ENCODE assay signal across 8 mouse cellular contexts in the genomic region with DNA sequence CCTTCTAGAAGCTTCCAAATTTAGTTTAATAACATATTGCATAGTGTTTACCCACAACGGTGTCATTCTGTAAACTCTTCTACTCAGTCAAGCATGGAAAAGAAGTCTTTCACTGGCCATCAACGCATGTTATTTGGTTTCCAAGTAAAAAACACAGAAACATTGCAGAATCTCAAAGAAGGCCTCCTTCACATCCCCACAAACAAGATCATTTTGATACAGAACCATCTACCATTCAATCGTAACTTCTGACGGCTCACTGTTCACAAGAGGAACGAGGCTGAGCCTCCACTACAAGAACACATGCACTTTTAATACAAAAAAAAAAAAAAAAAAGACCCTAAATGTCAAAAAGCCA. TPM values are rescaled to one million over a fixed set of nuclear protein-coding genes. Genes with fewer than 3 reads are reported as not detected.
DNase-seq lines count a peak whose midpoint lies in the region; ATAC-seq and TF ChIP-seq lines count a peak whose summit lies in the region.

No protein-coding gene starts in this region.

- TF ChIP-seq POLR2A in kidney, adult 2 months (IDR thresholded peaks at IDR 0.05; ENCODE audit: low read depth, low read length), result no peak
- no peak for TF ChIP-seq POLR2A in brain, embryonic 14.5 days (IDR thresholded peaks at IDR 0.05; ENCODE audit: borderline replicate concordance, extremely low read depth, insufficient read depth, insufficient read length, poor library complexity, severe bottlenecking)

- H3K27ac ChIP-seq in kidney, embryonic 14.5 days (ENCODE audit: low read depth, low read length), result no peak overlapping the region
- H3K27ac ChIP-seq in kidney, adult 2 months (ENCODE audit: insufficient read depth, low read depth, low read length), result no peak overlapping the region
- H3K27ac ChIP-seq in hindbrain, embryonic 13.5 days, result no peak overlapping the region
- no peak overlapping the region for H3K27ac ChIP-seq in midbrain, embryonic 14.5 days (replicated peaks; ENCODE audit: low read depth, low read length)

- H3K9me3 ChIP-seq in kidney, embryonic 14.5 days (ENCODE audit: control insufficient read depth, low read length), result no peaks in the 10 kb centered on the region
- no peaks in the 10 kb centered on the region for H3K9me3 ChIP-seq in hindbrain, embryonic 13.5 days
- H3K9me3 ChIP-seq in midbrain, embryonic 14.5 days (ENCODE audit: control insufficient read depth, low read length), result no peaks in the 10 kb centered on the region

- peak overlapping the region; percentile 93; the same call in 1 of the 2 replicates for H3K9ac ChIP-seq in kidney, embryonic 14.5 days (ENCODE audit: low read depth, low read length)
- H3K9ac ChIP-seq in hindbrain, embryonic 13.5 days, result peak overlapping the region; percentile 97
- H3K9ac ChIP-seq in midbrain, embryonic 14.5 days (replicated peaks; ENCODE audit: low read length), result peak overlapping the region; percentile 90

- H3K4me2 ChIP-seq in kidney, embryonic 14.5 days (replicated peaks; ENCODE audit: low read depth, low read length), result peak overlapping the region; percentile 60
- peak overlapping the region; percentile 76 for H3K4me2 ChIP-seq in hindbrain, embryonic 13.5 days
- H3K4me2 ChIP-seq in midbrain, embryonic 14.5 days (ENCODE audit: low read length), result peak overlapping the region; percentile 78

- ATAC-seq in kidney, embryonic 14.5 days (ENCODE audit: low FRiP score, low TSS enrichment), result no peak
- no peak for ATAC-seq in hindbrain, embryonic 13.5 days (ENCODE audit: low FRiP score)
- ATAC-seq in midbrain, embryonic 14.5 days (ENCODE audit: low FRiP score, low TSS enrichment), result no peak

- H3K27me3 ChIP-seq in kidney, embryonic 14.5 days (ENCODE audit: control insufficient read depth, insufficient read depth, low read length), result no peaks in the 10 kb centered on the region
- H3K27me3 ChIP-seq in kidney, adult 2 months (replicated peaks; ENCODE audit: control insufficient read depth, insufficient read depth, low read length), result no peaks in the 10 kb centered on the region
- H3K27me3 ChIP-seq in hindbrain, embryonic 13.5 days, result no peaks in the 10 kb centered on the region
- H3K27me3 ChIP-seq in midbrain, embryonic 14.5 days (ENCODE audit: control insufficient read depth, insufficient read depth, low read length), result no peaks in the 10 kb centered on the region

- DNase-seq in kidney, adult 2 months, result no peak
- peak; percentile 11 for DNase-seq in brain, embryonic 14.5 days (ENCODE audit: low read depth)
- no peak for DNase-seq in midbrain, embryonic 14.5 days
- DNase-seq in urinary bladder, postnatal 25 days (ENCODE audit: low spot score), result no peak
- DNase-seq in embryo, embryonic 9.5 days (ENCODE audit: extremely low spot score), result no peak
- DNase-seq in yolk sac, embryonic 10.5 days (ENCODE audit: low spot score), result no peak

- H3K4me1 ChIP-seq in kidney, embryonic 14.5 days (ENCODE audit: control insufficient read depth, insufficient read depth, low read length), result peaks cover 7% of the 10 kb centered on the region
- peaks cover 15% of the 10 kb centered on the region for H3K4me1 ChIP-seq in kidney, adult 2 months (ENCODE audit: control insufficient read depth, insufficient read depth, low read length)
- peaks cover 24% of the 10 kb centered on the region for H3K4me1 ChIP-seq in hindbrain, embryonic 13.5 days (replicated peaks)
- H3K4me1 ChIP-seq in midbrain, embryonic 14.5 days (ENCODE audit: control insufficient read depth, insufficient read depth, low read length), result peaks cover 10% of the 10 kb centered on the region

- TF ChIP-seq CTCF in kidney, adult 2 months (conservative IDR thresholded peaks at IDR 0.05; ENCODE audit: insufficient read depth, insufficient read length, low read depth, low read length), result no peak
- no peak for TF ChIP-seq CTCF in brain, embryonic 14.5 days (IDR thresholded peaks at IDR 0.05; ENCODE audit: borderline replicate concordance, extremely low read depth, insufficient read depth, insufficient read length)

- H3K36me3 ChIP-seq in kidney, embryonic 14.5 days (ENCODE audit: control insufficient read depth, insufficient read depth, low read length), result no peaks in the 10 kb centered on the region
- H3K36me3 ChIP-seq in kidney, adult 2 months (ENCODE audit: control insufficient read depth, insufficient read depth, low read length), result no peaks in the 10 kb centered on the region
- no peaks in the 10 kb centered on the region for H3K36me3 ChIP-seq in hindbrain, embryonic 13.5 days
- H3K36me3 ChIP-seq in midbrain, embryonic 14.5 days (ENCODE audit: control insufficient read depth, insufficient read depth, low read length), result no peaks in the 10 kb centered on the region

- 22% methylated on average over 5 of the region's 5 CpGs for WGBS in kidney, embryonic 14.5 days
- 5% methylated on average over 5 of the region's 5 CpGs for WGBS in kidney, adult 2 months
- 26% methylated on average over 5 of the region's 5 CpGs for WGBS in hindbrain, embryonic 13.5 days
- 19% methylated on average over 5 of the region's 5 CpGs for WGBS in midbrain, embryonic 14.5 days

- H3K4me3 ChIP-seq in kidney, embryonic 14.5 days (ENCODE audit: low read length), result peak overlapping the region; percentile 97
- no peak overlapping the region for H3K4me3 ChIP-seq in kidney, adult 2 months (ENCODE audit: insufficient read depth, low read depth, low read length)
- H3K4me3 ChIP-seq in hindbrain, embryonic 13.5 days, result peak overlapping the region; percentile 93
- peak overlapping the region; percentile 95 for H3K4me3 ChIP-seq in midbrain, embryonic 14.5 days (replicated peaks; ENCODE audit: low read depth, low read length)

RNA-seq across cellular contexts. Expression of a gene that starts 1.2 kb away (rescaled TPM):
- polyA plus RNA-seq in kidney, embryonic 14.5 days (2014; fragmentation: Nextera tagmentation; extraction: Ambion mirVana), result 13.4 and 26.2 TPM in 2 replicates
- polyA plus RNA-seq in kidney, adult 2 months (2012; rRNA removed), result 30.4 and 31.8 TPM in 2 replicates
- 41.4 and 53.7 TPM in 2 replicates for polyA plus RNA-seq in brain, embryonic 14.5 days (2012; rRNA removed)
- 35.9 and 36.7 TPM in 2 replicates for polyA plus RNA-seq in hindbrain, embryonic 13.5 days (2015; fragmentation: Nextera tagmentation; extraction: Ambion mirVana)
- polyA plus RNA-seq in midbrain, embryonic 14.5 days (2014; fragmentation: Nextera tagmentation; extraction: Ambion mirVana), result 34.7 and 44.1 TPM in 2 replicates

RNA-seq across cellular contexts. Expression of a gene that starts 26.4 kb away (rescaled TPM):
- not detected in 2 replicates for polyA plus RNA-seq in kidney, embryonic 14.5 days (2014; fragmentation: Nextera tagmentation; extraction: Ambion mirVana)
- not detected in 2 replicates for polyA plus RNA-seq in kidney, adult 2 months (2012; rRNA removed)
- polyA plus RNA-seq in brain, embryonic 14.5 days (2012; rRNA removed), result not detected in 2 replicates
- polyA plus RNA-seq in hindbrain, embryonic 13.5 days (2015; fragmentation: Nextera tagmentation; extraction: Ambion mirVana), result not detected in 2 replicates
- polyA plus RNA-seq in midbrain, embryonic 14.5 days (2014; fragmentation: Nextera tagmentation; extraction: Ambion mirVana), result not detected in 2 replicates

RNA-seq across cellular contexts. Expression of a gene that starts 44.1 kb away (rescaled TPM):
- 20.9 and 36.2 TPM in 2 replicates for polyA plus RNA-seq in kidney, embryonic 14.5 days (2014; fragmentation: Nextera tagmentation; extraction: Ambion mirVana)
- polyA plus RNA-seq in kidney, adult 2 months (2012; rRNA removed), result 17.7 and 18.0 TPM in 2 replicates
- polyA plus RNA-seq in brain, embryonic 14.5 days (2012; rRNA removed), result 27.5 and 32.3 TPM in 2 replicates
- polyA plus RNA-seq in hindbrain, embryonic 13.5 days (2015; fragmentation: Nextera tagmentation; extraction: Ambion mirVana), result 20.8 and 21.5 TPM in 2 replicates
- 15.4 and 21.7 TPM in 2 replicates for polyA plus RNA-seq in midbrain, embryonic 14.5 days (2014; fragmentation: Nextera tagmentation; extraction: Ambion mirVana)
